Mouse (Mus musculus) lung, embryonic 16.5 days (tissue): Measurements from ENCODE around the gene Fas. TPM values are rescaled to one million over a fixed set of nuclear protein-coding genes. Genes with fewer than 3 reads are reported as not detected.

Source experiments
- ATAC-seq: fragments of 200-750 bp; cut with Nextera tagmentation; 2 replicates; pipeline ENCODE4 v1.8.0; 2017; ENCODE audit warnings: low read depth, mild to moderate bottlenecking, moderate library complexity
- H3K27ac ChIP-seq: fragments of 300-500 bp; sonication (generic); 2 replicates; pipeline ENCODE4 v1.5.1; 2014; ENCODE audit warnings: mild to moderate bottlenecking, control low read depth, low read length
- H3K27me3 ChIP-seq: fragments of 300-500 bp; sonication (generic); 2 replicates; pipeline ENCODE4 v1.6.1; 2014; ENCODE audit warnings: low read depth, low read length, mixed read lengths; ENCODE audit not compliant: control insufficient read depth, insufficient read depth
- H3K36me3 ChIP-seq: fragments of 300-500 bp; sonication (generic); 2 replicates; pipeline ENCODE4 v1.6.1; 2014; ENCODE audit warnings: low read length; ENCODE audit not compliant: control insufficient read depth, insufficient read depth
- H3K4me1 ChIP-seq: fragments of 300-500 bp; sonication (generic); replicated peaks from 2 replicates; pipeline ENCODE4 v1.6.1; 2014; ENCODE audit warnings: low read length, mixed read lengths; ENCODE audit not compliant: control insufficient read depth, insufficient read depth
- H3K4me2 ChIP-seq: fragments of 300-500 bp; sonication (generic); 2 replicates; pipeline ENCODE4 v1.6.1; 2014; ENCODE audit warnings: low read depth, low read length, control low read depth
- H3K4me3 ChIP-seq: fragments of 300-500 bp; sonication (generic); 2 replicates; pipeline ENCODE4 v1.5.1; 2014; ENCODE audit warnings: mild to moderate bottlenecking, low read length, control low read depth
- H3K9ac ChIP-seq: fragments of 300-500 bp; sonication (generic); 2 replicates; pipeline ENCODE4 v1.6.1; 2014; ENCODE audit warnings: low read length, control low read depth
- H3K9me3 ChIP-seq: fragments of 300-500 bp; sonication (generic); 2 replicates; pipeline ENCODE4 v1.6.1; 2016; ENCODE audit warnings: low read length; ENCODE audit not compliant: control insufficient read depth
- WGBS: fragments of 180-500 bp; shearing (Covaris S2); extraction: QIAGEN DNeasy Blood & Tissue Kit; methylation state at CpG from one replicate; pipeline ENCODE4 v1.1.7; 2014; 5-methylcytosine and 5-hydroxymethylcytosine counted together
- polyA plus RNA-seq: library from polyadenylated mRNA; unstranded; fragments of >200 nt; fragmentation: Nextera tagmentation; extraction: Ambion mirVana; gene quantifications from 2 replicates; pipeline ENCODE4 v1.2.1, GENCODE M21; 2015

The Fas gene
- polyA plus RNA-seq, 1 experiment from 2014 or later: 14.2 TPM

GRCm38 (mm10) chr19:34290872-34291341, 441 bp downstream of the Fas start:
- Histone ChIP-seq H3K9me3 (no peaks in the 10 kb centered on the region), H3K4me1 (peaks cover 9% of the 10 kb centered on the region), H3K36me3 (no peaks in the 10 kb centered on the region), H3K4me2 (peak overlapping the region; percentile 88), H3K4me3 (peak overlapping the region; percentile 58), H3K9ac (peak overlapping the region; percentile 67), H3K27me3 (no peaks in the 10 kb centered on the region), H3K27ac (peak overlapping the region; percentile 68)
- peak; percentile 65 for ATAC-seq
- 3% methylated on average over 15 of the region's 15 CpGs for WGBS

- peak overlapping the region; percentile 52; the same call in 1 of the 2 replicates for H3K27ac ChIP-seq
- no peaks in the 10 kb centered on the region for H3K9me3 ChIP-seq
- peaks cover 9% of the 10 kb centered on the region for H3K4me1 ChIP-seq
- peak overlapping the region; percentile 67 for H3K9ac ChIP-seq
- H3K4me3 ChIP-seq: peak overlapping the region; percentile 58
- peak overlapping the region; percentile 88 for H3K4me2 ChIP-seq
- H3K36me3 ChIP-seq: no peaks in the 10 kb centered on the region
- ATAC-seq: no peak
- WGBS: 30% methylated on average over 8 of the region's 8 CpGs
- no peaks in the 10 kb centered on the region for H3K27me3 ChIP-seq
These were observed 913 bp downstream of the Fas start for GRCm38 (mm10) chr19:34291379-34291778.

GRCm38 (mm10) chr19:34291956-34292355, 1.5 kb downstream of the Fas start:
- Histone ChIP-seq H3K9me3 (no peaks in the 10 kb centered on the region), H3K4me1 (peaks cover 9% of the 10 kb centered on the region), H3K27ac (no peak overlapping the region), H3K9ac (no peak overlapping the region), H3K4me3 (no peak overlapping the region), H3K4me2 (no peak overlapping the region), H3K27me3 (no peaks in the 10 kb centered on the region), H3K36me3 (no peaks in the 10 kb centered on the region)
- no peak for ATAC-seq
- WGBS: 64% methylated on average over 5 of the region's 5 CpGs

- no peak for ATAC-seq
- Histone ChIP-seq H3K9ac (no peak overlapping the region), H3K4me3 (no peak overlapping the region), H3K27me3 (no peaks in the 10 kb centered on the region), H3K9me3 (no peaks in the 10 kb centered on the region), H3K36me3 (no peaks in the 10 kb centered on the region), H3K4me1 (peaks cover 9% of the 10 kb centered on the region), H3K4me2 (no peak overlapping the region), H3K27ac (no peak overlapping the region)
- 69% methylated on average over 2 of the region's 2 CpGs for WGBS
These were observed 2.2 kb downstream of the Fas start for GRCm38 (mm10) chr19:34292701-34293100.

- 77% methylated on average over 3 of the region's 3 CpGs for whole genome bisulfite sequencing
These were observed 3.0 kb downstream of the Fas start for GRCm38 (mm10) chr19:34293376-34293947.

GRCm38 (mm10) chr19:34295442-34295841, 5.0 kb downstream of the Fas start:
- peaks cover 5% of the 10 kb centered on the region for H3K4me1 ChIP-seq
- WGBS: 61% methylated on average over 6 of the region's 6 CpGs

More at GRCm38 (mm10) chr19:34293376-34293947, 3.0 kb downstream of the Fas start:
- H3K36me3 ChIP-seq: no peaks in the 10 kb centered on the region
- H3K4me2 ChIP-seq: no peak overlapping the region
- no peak overlapping the region for H3K4me3 ChIP-seq
- H3K9ac ChIP-seq: no peak overlapping the region
- ATAC-seq: no peak
- no peaks in the 10 kb centered on the region for H3K9me3 ChIP-seq
- no peak overlapping the region for H3K27ac ChIP-seq
- H3K27me3 ChIP-seq: no peaks in the 10 kb centered on the region
- peaks cover 9% of the 10 kb centered on the region for H3K4me1 ChIP-seq

GRCm38 (mm10) chr19:34298531-34298930, 8.1 kb downstream of the Fas start:
- H3K9me3 ChIP-seq: no peaks in the 10 kb centered on the region
- H3K4me2 ChIP-seq: no peak overlapping the region
- ATAC-seq: no peak
- no peaks in the 10 kb centered on the region for H3K27me3 ChIP-seq
- H3K4me3 ChIP-seq: no peak overlapping the region
- H3K9ac ChIP-seq: no peak overlapping the region
- H3K27ac ChIP-seq: no peak overlapping the region
- no peaks in the 10 kb centered on the region for H3K36me3 ChIP-seq
- 85% methylated on average over 1 of the region's 1 CpGs for WGBS
- no peaks in the 10 kb centered on the region for H3K4me1 ChIP-seq

More at GRCm38 (mm10) chr19:34295442-34295841, 5.0 kb downstream of the Fas start:
- no peak overlapping the region for H3K4me2 ChIP-seq
- no peaks in the 10 kb centered on the region for H3K36me3 ChIP-seq
- H3K9me3 ChIP-seq: no peaks in the 10 kb centered on the region
- no peak overlapping the region for H3K27ac ChIP-seq
- no peaks in the 10 kb centered on the region for H3K27me3 ChIP-seq
- ATAC-seq: no peak
- H3K9ac ChIP-seq: no peak overlapping the region
- no peak overlapping the region for H3K4me3 ChIP-seq

GRCm38 (mm10) chr19:34299229-34299628, 8.8 kb downstream of the Fas start:
- WGBS: 62% methylated on average over 4 of the region's 4 CpGs
- no peaks in the 10 kb centered on the region for H3K4me1 ChIP-seq
- no peak for ATAC-seq
- no peaks in the 10 kb centered on the region for H3K27me3 ChIP-seq
- H3K4me2 ChIP-seq: no peak overlapping the region
- H3K4me3 ChIP-seq: no peak overlapping the region
- no peak overlapping the region for H3K9ac ChIP-seq
- no peak overlapping the region for H3K27ac ChIP-seq
- H3K9me3 ChIP-seq: no peaks in the 10 kb centered on the region
- no peaks in the 10 kb centered on the region for H3K36me3 ChIP-seq

- no peak for ATAC-seq
- 67% methylated on average over 2 of the region's 2 CpGs for WGBS
- H3K4me1 ChIP-seq: no peaks in the 10 kb centered on the region
These were observed 10.0 kb downstream of the Fas start for GRCm38 (mm10) chr19:34300430-34300829.

More at GRCm38 (mm10) chr19:34300430-34300829, 10.0 kb downstream of the Fas start:
- Histone ChIP-seq H3K36me3 (no peaks in the 10 kb centered on the region), H3K4me3 (no peak overlapping the region), H3K4me2 (no peak overlapping the region), H3K9ac (no peak overlapping the region), H3K27me3 (no peaks in the 10 kb centered on the region), H3K27ac (no peak overlapping the region), H3K9me3 (no peaks in the 10 kb centered on the region)
